Mouse (Mus musculus) CH12.LX (cell line): Measurements from ENCODE around the gene Fat2. TPM values are rescaled to one million over a fixed set of nuclear protein-coding genes. Genes with fewer than 3 reads are reported as not detected.

Experiments
- DNase-seq: peaks from one replicate; pipeline ENCODE4 v3.0.0-alpha.2; 2013; ENCODE audit errors: extremely low read depth
- H3K27ac ChIP-seq: 2 replicates; pipeline ENCODE4 v1.5.1; 2012; ENCODE audit warnings: low read depth, mild to moderate bottlenecking, control low read depth, moderate library complexity; ENCODE audit not compliant: insufficient read depth
- H3K27me3 ChIP-seq: replicated peaks from 2 replicates; pipeline ENCODE3; 2012; ENCODE audit warnings: inconsistent platforms
- H3K36me3 ChIP-seq, 2 experiments: replicated peaks in 1 of 2; 2 replicates each; pipeline versions ENCODE3 to v1.6.1; 2012; ENCODE audit warnings: inconsistent platforms in 1 of 2, low read length in 1 of 2, mild to moderate bottlenecking in 1 of 2, mixed read lengths in 1 of 2, moderate library complexity in 1 of 2; ENCODE audit not compliant: control insufficient read depth in 1 of 2, insufficient read depth in 1 of 2
- H3K4me1 ChIP-seq, 2 experiments: 2 replicates each; pipeline ENCODE4 v1.6.1; 2012; ENCODE audit warnings: inconsistent platforms in 1 of 2, moderate library complexity in 1 of 2; ENCODE audit not compliant: insufficient read depth in 2 of 2, control insufficient read depth in 1 of 2
- H3K4me2 ChIP-seq: 2 replicates; pipeline ENCODE4 v1.6.1; 2012; ENCODE audit warnings: low read depth, mild to moderate bottlenecking, control low read depth; ENCODE audit not compliant: poor library complexity, insufficient read depth, severe bottlenecking
- H3K4me3 ChIP-seq, 3 experiments: fragments of 150-350 bp in 1 of 3; sonication (generic) in 1 of 3; replicated peaks in 1 of 3; 2 replicates each; pipeline versions ENCODE3 to v1.5.1; 2011 to 2012; ENCODE audit warnings: low read depth in 2 of 3, low read length in 2 of 3, mild to moderate bottlenecking in 2 of 3, moderate library complexity in 2 of 3, control low read depth in 1 of 3, improper control_type of control experiment in 1 of 3, inconsistent platforms in 1 of 3, mixed read lengths in 1 of 3; ENCODE audit not compliant: poor library complexity in 1 of 3
- H3K79me2 ChIP-seq: replicated peaks from 2 replicates; pipeline ENCODE4 v1.6.1; 2012; ENCODE audit warnings: mild to moderate bottlenecking, moderate library complexity; ENCODE audit not compliant: control insufficient read depth, poor library complexity, insufficient read depth, severe bottlenecking; ENCODE audit errors: extremely low read depth
- H3K9ac ChIP-seq: 2 replicates; pipeline ENCODE4 v1.6.1; 2012; ENCODE audit warnings: low read depth, mild to moderate bottlenecking, control low read depth, moderate library complexity; ENCODE audit not compliant: insufficient read depth
- H3K9me3 ChIP-seq: replicated peaks from 2 replicates; pipeline ENCODE3; 2012; ENCODE audit warnings: low read length, inconsistent platforms, mixed read lengths
- BHLHE40 ChIP-seq: IDR thresholded peaks from 2 replicates; pipeline ENCODE4 v1.6.1; 2011; ENCODE audit warnings: mild to moderate bottlenecking, low read depth, low read length, improper control_type of control experiment
- CHD1 ChIP-seq: IDR thresholded peaks from 2 replicates; pipeline ENCODE4 v1.6.1; 2012; ENCODE audit warnings: low read depth, low read length, improper control_type of control experiment, inconsistent platforms
- CHD2 ChIP-seq: IDR thresholded peaks from 2 replicates; pipeline ENCODE4 v1.6.1; 2011; ENCODE audit warnings: low read length, improper control_type of control experiment
- E2F4 ChIP-seq: IDR thresholded peaks from 2 replicates; pipeline ENCODE4 v1.6.1; 2011; ENCODE audit warnings: low read depth, low read length, improper control_type of control experiment; ENCODE audit not compliant: insufficient replicate concordance
- ELF1 ChIP-seq: IDR thresholded peaks from 2 replicates; pipeline ENCODE4 v1.6.1; 2014; ENCODE audit warnings: low read depth, mild to moderate bottlenecking, inconsistent platforms, low read length, improper control_type of control experiment
- EP300 ChIP-seq: IDR thresholded peaks from 2 replicates; pipeline ENCODE4 v1.6.1; 2011; ENCODE audit warnings: low read length, improper control_type of control experiment
- IRF4 ChIP-seq: IDR thresholded peaks from 2 replicates; pipeline ENCODE4 v1.6.1; 2014; ENCODE audit warnings: low read depth, mild to moderate bottlenecking, inconsistent platforms, low read length, improper control_type of control experiment
- JUN ChIP-seq: IDR thresholded peaks from 2 replicates; pipeline ENCODE4 v1.6.1; 2011; ENCODE audit warnings: low read depth, mild to moderate bottlenecking, low read length, improper control_type of control experiment, moderate library complexity; ENCODE audit not compliant: insufficient read depth
- MAZ ChIP-seq: IDR thresholded peaks from 2 replicates; pipeline ENCODE4 v1.6.1; 2012; ENCODE audit warnings: low read depth, mild to moderate bottlenecking, inconsistent platforms, low read length, improper control_type of control experiment, moderate library complexity
- MYC ChIP-seq: IDR thresholded peaks from 2 replicates; pipeline ENCODE4 v1.6.1; 2011; ENCODE audit warnings: low read depth, mild to moderate bottlenecking, improper control_type of control experiment, low read length
- NRF1 ChIP-seq: IDR thresholded peaks from 2 replicates; pipeline ENCODE4 v1.6.1; 2014; ENCODE audit warnings: low read depth, mild to moderate bottlenecking, inconsistent platforms, low read length, improper control_type of control experiment, moderate library complexity
- PAX5 ChIP-seq: IDR thresholded peaks from 2 replicates; pipeline ENCODE4 v1.6.1; 2012; ENCODE audit warnings: low read length, inconsistent platforms, mixed read lengths
- SMC3 ChIP-seq: IDR thresholded peaks from 2 replicates; pipeline ENCODE4 v1.6.1; 2011; ENCODE audit warnings: low read depth, low read length, improper control_type of control experiment
- TCF12 ChIP-seq: IDR thresholded peaks from 2 replicates; pipeline ENCODE4 v1.6.1; 2014; ENCODE audit warnings: low read depth, mild to moderate bottlenecking, inconsistent platforms, low read length, improper control_type of control experiment
- USF1 ChIP-seq: IDR thresholded peaks from 2 replicates; pipeline ENCODE4 v1.6.1; 2014; ENCODE audit warnings: low read depth, mild to moderate bottlenecking, inconsistent platforms, low read length, improper control_type of control experiment
- USF2 ChIP-seq: conservative IDR thresholded peaks from 2 replicates; pipeline ENCODE4 v1.6.1; 2011; ENCODE audit warnings: low read depth, low read length, improper control_type of control experiment
- ZMIZ1 ChIP-seq: IDR thresholded peaks from 2 replicates; pipeline ENCODE4 v1.6.1; 2012; ENCODE audit warnings: low read depth, mild to moderate bottlenecking, inconsistent platforms, low read length, improper control_type of control experiment
- ZNF384 ChIP-seq: IDR thresholded peaks from 2 replicates; pipeline ENCODE4 v1.6.1; 2012; ENCODE audit warnings: low read depth, low read length, improper control_type of control experiment, inconsistent platforms
- dilution Hi-C: fragments of 300-500 bp; cut with MboI; formaldehyde crosslinking; loops from 2 replicates; pipeline ENCODE4 v1.14.3; 2020; ENCODE audit warnings: low sequenced_read_pairs; ENCODE audit not compliant: extremely low pct_unique_long_range_greater_than_20kb, extremely low pct_ligation_motif_present
- in situ Hi-C: fragments of 300-500 bp; cut with MboI; formaldehyde crosslinking; loops from 3 replicates; pipeline ENCODE4 v1.14.3; 2019; ENCODE audit warnings: low sequenced_read_pairs, low pct_ligation_motif_present, low pct_unique_long_range_greater_than_20kb, mixed read lengths
- polyA plus RNA-seq: library from polyadenylated mRNA; unstranded; fragments of >175 nt; gene quantifications from 2 replicates; pipeline ENCODE4 v1.2.1, GENCODE M21; 2012; ENCODE audit warnings: low read depth; ENCODE audit not compliant: insufficient read length
- total RNA-seq, 2 experiments: library from RNA; depleted of rRNA; stranded (reverse); fragments of 300-350 nt in 1 of 2; fragments of >200 nt in 1 of 2; gene quantifications; 2 replicates each; pipeline ENCODE4 v1.2.3; 2012 to 2014

Fat2 gene
- total and polyA plus RNA-seq, 3 experiments = under 0.01 TPM; not detected in 2

- TF ChIP-seq MAZ (no peak), IRF4 (no peak), EP300 (no peak), NRF1 (no peak), ELF1 (no peak), E2F4 (no peak), USF1 (no peak), USF2 (no peak)
- no peak overlapping the region for H3K27ac ChIP-seq
- H3K36me3 ChIP-seq = no peaks in the 10 kb centered on the region
- no peak overlapping the region for H3K4me3 ChIP-seq
- H3K4me2 ChIP-seq = no peak overlapping the region
- dilution Hi-C loops (no loop called here), in situ Hi-C loops (no loop called here)
- H3K27me3 ChIP-seq = peaks cover 73% of the 10 kb centered on the region
- H3K79me2 ChIP-seq = no peaks in the 10 kb centered on the region
- no peak for DNase-seq
- H3K9ac ChIP-seq = no peak overlapping the region
- peaks cover 7% of the 10 kb centered on the region for H3K9me3 ChIP-seq
- H3K4me1 ChIP-seq = no peaks in the 10 kb centered on the region
Observed at GRCm38 (mm10) chr11:55340789-55341188, 4.4 kb upstream of the Fat2 start.

- DNase-seq = no peak
- in situ Hi-C loops (no loop called here), dilution Hi-C loops (no loop called here)
- H3K4me1 ChIP-seq = no peaks in the 10 kb centered on the region
- H3K4me3 ChIP-seq = no peak overlapping the region
- H3K9ac ChIP-seq = no peak overlapping the region
- peaks cover 88% of the 10 kb centered on the region for H3K27me3 ChIP-seq
- H3K9me3 ChIP-seq = peaks cover 7% of the 10 kb centered on the region
- no peaks in the 10 kb centered on the region for H3K36me3 ChIP-seq
- H3K79me2 ChIP-seq = no peaks in the 10 kb centered on the region
- H3K4me2 ChIP-seq = no peak overlapping the region
- TF ChIP-seq JUN (no peak), TCF12 (no peak), SMC3 (no peak), MYC (no peak), BHLHE40 (no peak), ZNF384 (no peak), ZMIZ1 (no peak), CHD2 (no peak), USF1 (no peak), PAX5 (no peak), CHD1 (no peak)
- no peak overlapping the region for H3K27ac ChIP-seq
Observed at GRCm38 (mm10) chr11:55337032-55337769, 837 bp upstream of the Fat2 start.
